Mouse (Mus musculus) limb, embryonic 10.5 days (tissue): Measurements from ENCODE around the gene Tln2. TPM values are rescaled to one million over a fixed set of nuclear protein-coding genes. Genes with fewer than 3 reads are reported as not detected.
A peak's percentile ranks its signal among the peaks of the same experiment; 100 is the strongest.

Source experiments
- DNase-seq: peaks from one replicate; pipeline ENCODE4 v3.0.0-alpha.2; 2017; ENCODE audit warnings: low spot score
- H3K27ac ChIP-seq: fragments of 300-500 bp; sonication (generic); 2 replicates; pipeline ENCODE4 v1.5.1; 2016; ENCODE audit warnings: mild to moderate bottlenecking
- H3K27me3 ChIP-seq: fragments of 300-500 bp; sonication (generic); 2 replicates; pipeline ENCODE4 v1.6.1; 2016; ENCODE audit warnings: low read depth, mild to moderate bottlenecking; ENCODE audit not compliant: poor library complexity, severe bottlenecking
- H3K36me3 ChIP-seq: fragments of 300-500 bp; sonication (generic); 2 replicates; pipeline ENCODE4 v1.6.1; 2016; ENCODE audit warnings: mild to moderate bottlenecking, moderate library complexity
- H3K4me1 ChIP-seq: fragments of 300-500 bp; sonication (generic); 2 replicates; pipeline ENCODE4 v1.6.1; 2016
- H3K4me3 ChIP-seq: fragments of 300-500 bp; sonication (generic); 2 replicates; pipeline ENCODE4 v1.5.1; 2016; ENCODE audit warnings: mild to moderate bottlenecking, moderate library complexity
- H3K9me3 ChIP-seq: fragments of 300-500 bp; sonication (generic); replicated peaks from 2 replicates; pipeline ENCODE4 v1.6.1; 2016; ENCODE audit warnings: mild to moderate bottlenecking
- WGBS: fragments of 180-500 bp; shearing (Covaris S2); methylation state at CpG from one replicate; pipeline ENCODE4 v1.1.7; 2016; 5-methylcytosine and 5-hydroxymethylcytosine counted together
- polyA plus RNA-seq: library from polyadenylated mRNA; unstranded; fragments of >200 nt; fragmentation: Nextera tagmentation; extraction: Ambion mirVana; gene quantifications from 2 replicates; pipeline ENCODE4 v1.2.1, GENCODE M21; 2016

Gene Tln2
- polyA plus RNA-seq, 1 experiment from 2014 or later = 40.2 TPM

DNA sequence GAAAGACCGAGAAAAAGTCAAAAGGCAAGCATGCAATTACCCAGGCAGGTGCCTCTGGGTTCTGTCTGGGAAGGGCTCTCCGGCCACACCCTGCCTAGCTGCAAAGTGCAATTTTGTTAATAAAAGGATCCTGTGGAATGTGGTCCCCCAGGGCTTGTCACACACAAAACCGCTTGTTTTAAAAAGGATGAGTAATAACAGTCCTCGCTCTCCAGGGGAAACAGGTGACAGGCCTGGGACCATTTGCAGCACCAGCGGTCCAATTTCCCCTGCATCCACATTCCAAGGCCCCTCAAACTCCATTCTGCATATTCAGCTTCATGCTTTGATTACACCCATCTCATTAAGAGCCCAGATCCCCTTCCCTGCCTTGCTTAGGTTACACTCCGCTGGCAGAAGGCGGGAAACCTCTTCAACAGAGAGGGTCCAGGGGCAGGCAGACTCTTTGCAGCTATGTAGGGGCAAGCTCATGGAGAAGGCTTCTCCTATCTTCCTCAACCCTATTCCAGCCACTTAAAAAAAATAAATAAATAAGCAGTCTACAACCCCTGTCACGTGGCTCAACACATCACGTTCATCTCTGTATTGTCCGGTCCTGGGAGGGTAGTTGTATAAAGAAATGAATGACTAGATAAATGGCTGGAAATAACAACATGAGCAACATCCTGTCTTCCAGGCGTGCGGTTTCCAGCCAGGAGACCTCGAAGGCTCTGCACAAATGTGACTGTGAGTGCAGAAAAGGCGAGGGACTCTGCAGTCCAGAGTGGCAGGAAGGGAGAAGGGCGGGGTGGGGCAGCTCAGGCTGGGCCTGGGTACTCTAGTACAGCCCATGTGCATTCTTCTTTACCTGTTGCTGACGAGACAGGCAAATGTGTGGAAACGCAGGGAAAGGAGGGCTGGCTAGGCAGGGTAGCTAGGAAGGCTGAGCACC, 19.5 kb downstream of the Tln2 start:
- 64% methylated on average over 17 of the region's 17 CpGs for WGBS
- no peaks in the 10 kb centered on the region for H3K9me3 ChIP-seq
- no peak overlapping the region for H3K4me3 ChIP-seq
- H3K36me3 ChIP-seq = no peaks in the 10 kb centered on the region
- no peak for DNase-seq
- H3K27me3 ChIP-seq = no peaks in the 10 kb centered on the region
- H3K27ac ChIP-seq = no peak overlapping the region
- H3K4me1 ChIP-seq = peaks cover 13% of the 10 kb centered on the region

GRCm38 (mm10) chr9:67534420-67534819, 25.1 kb downstream of the Tln2 start:
- Histone ChIP-seq H3K9me3 (no peaks in the 10 kb centered on the region), H3K4me3 (no peak overlapping the region), H3K4me1 (peaks cover 23% of the 10 kb centered on the region), H3K36me3 (no peaks in the 10 kb centered on the region), H3K27me3 (no peaks in the 10 kb centered on the region), H3K27ac (peak overlapping the region; percentile 61; the same call in 1 of the 2 replicates)
- DNase-seq = no peak
- 84% methylated on average over 7 of the region's 7 CpGs for WGBS

DNA sequence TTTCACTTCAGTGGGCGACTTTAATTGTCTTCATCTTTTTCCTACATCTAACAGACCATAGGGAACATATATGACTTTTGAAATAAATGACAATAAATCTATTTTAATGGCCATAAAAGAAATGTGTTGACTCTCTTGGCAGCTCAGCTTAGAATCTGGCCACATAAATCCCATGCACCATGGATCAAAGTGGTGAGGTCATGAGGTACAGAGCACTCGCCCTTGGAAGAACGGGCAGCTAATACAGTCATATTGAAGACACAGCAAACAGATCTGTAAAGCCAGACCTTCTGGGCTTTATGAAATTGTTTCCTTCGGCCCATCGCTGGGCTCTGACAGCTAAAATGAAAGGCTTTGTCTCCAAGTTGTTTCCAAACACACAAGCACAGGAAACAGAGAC, 26.2 kb downstream of the Tln2 start:
- 71% methylated on average over 5 of the region's 5 CpGs for WGBS
- Histone ChIP-seq H3K4me3 (no peak overlapping the region), H3K36me3 (no peaks in the 10 kb centered on the region), H3K4me1 (peaks cover 27% of the 10 kb centered on the region), H3K27ac (no peak overlapping the region), H3K9me3 (no peaks in the 10 kb centered on the region), H3K27me3 (no peaks in the 10 kb centered on the region)
- no peak for DNase-seq

DNA sequence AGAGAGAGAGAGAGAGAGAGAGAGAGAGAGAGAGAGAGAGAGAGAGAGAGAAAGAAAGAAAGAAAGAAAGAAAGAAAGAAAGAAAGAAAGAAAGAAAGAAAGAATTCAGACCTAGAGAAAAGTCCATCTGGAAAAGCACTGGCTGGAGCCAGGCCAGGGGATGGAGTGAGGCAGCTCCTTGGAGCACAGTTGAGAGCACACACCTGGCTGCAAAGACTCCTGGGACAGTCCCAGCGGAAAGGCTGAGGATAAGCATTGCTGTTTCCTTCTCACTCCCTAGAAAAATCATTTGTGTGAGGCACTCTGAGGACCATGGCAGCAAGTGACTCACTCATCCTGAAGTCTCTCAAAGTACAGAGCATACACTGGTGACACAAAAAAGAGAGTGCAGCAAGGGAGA, 26.9 kb downstream of the Tln2 start:
- Histone ChIP-seq H3K4me1 (peaks cover 27% of the 10 kb centered on the region), H3K36me3 (no peaks in the 10 kb centered on the region), H3K9me3 (no peaks in the 10 kb centered on the region), H3K27me3 (no peaks in the 10 kb centered on the region), H3K4me3 (no peak overlapping the region), H3K27ac (no peak overlapping the region)
- no peak for DNase-seq
- 91% methylated on average over 1 of the region's 1 CpGs for WGBS

DNA sequence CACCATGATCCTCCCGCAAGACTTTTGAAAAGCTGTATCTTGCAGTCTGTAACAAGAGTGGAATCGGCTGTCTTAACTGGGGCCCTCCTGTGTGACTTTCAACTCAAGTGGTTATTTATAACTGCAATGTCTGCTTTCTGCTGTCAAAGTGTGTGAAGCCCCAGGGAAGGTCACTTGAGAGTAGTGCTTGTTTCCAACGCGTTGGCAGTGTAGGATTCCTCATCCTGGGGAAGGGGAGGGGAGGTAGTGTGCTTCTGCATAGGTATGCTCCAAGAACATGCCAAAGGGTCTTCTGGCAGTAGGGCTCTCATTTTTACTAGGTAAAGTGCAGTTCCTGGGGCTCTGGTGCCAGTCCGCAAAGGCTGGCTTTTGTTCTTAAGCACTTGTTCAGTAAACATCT, 29.9 kb downstream of the Tln2 start:
- H3K36me3 ChIP-seq = no peaks in the 10 kb centered on the region
- 0 out of 2 replicates have a peak overlapping the region, but pooled peaks have one; percentile 2 for H3K27ac ChIP-seq
- peaks cover 27% of the 10 kb centered on the region for H3K4me1 ChIP-seq
- no peak for DNase-seq
- H3K4me3 ChIP-seq = no peak overlapping the region
- WGBS = 78% methylated on average over 5 of the region's 5 CpGs
- no peaks in the 10 kb centered on the region for H3K9me3 ChIP-seq
- no peaks in the 10 kb centered on the region for H3K27me3 ChIP-seq

GRCm38 (mm10) chr9:67527726-67528125, 31.8 kb downstream of the Tln2 start:
- no peaks in the 10 kb centered on the region for H3K27me3 ChIP-seq

DNA sequence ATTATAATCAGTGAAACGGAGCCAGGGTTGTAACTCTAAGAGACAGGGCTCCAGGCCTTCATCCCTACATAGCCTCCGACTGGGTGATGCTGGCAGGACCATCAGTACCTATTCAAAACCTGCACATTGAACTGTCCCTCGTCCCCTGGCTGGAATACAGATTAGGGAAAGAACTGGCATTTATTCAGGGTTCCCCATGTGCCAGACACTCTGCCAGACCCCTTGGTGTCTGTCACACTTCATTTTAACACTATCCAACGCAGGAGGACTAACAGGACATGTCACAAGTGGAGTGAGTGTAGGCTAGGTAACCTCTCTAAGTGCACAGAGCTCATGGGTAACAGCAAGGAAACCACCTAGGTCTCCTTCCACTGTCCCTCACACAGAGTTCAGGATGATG, 37.8 kb downstream of the Tln2 start:
- peaks cover 14% of the 10 kb centered on the region for H3K4me1 ChIP-seq
- DNase-seq = no peak
- 80% methylated on average over 4 of the region's 4 CpGs for whole genome bisulfite sequencing
- H3K9me3 ChIP-seq = no peaks in the 10 kb centered on the region
- H3K27ac ChIP-seq = no peak overlapping the region
- H3K27me3 ChIP-seq = no peaks in the 10 kb centered on the region
- H3K36me3 ChIP-seq = peaks cover 1% of the 10 kb centered on the region; the same call in 1 of the 2 replicates
- H3K4me3 ChIP-seq = no peak overlapping the region

More at GRCm38 (mm10) chr9:67527726-67528125, 31.8 kb downstream of the Tln2 start:
- H3K36me3 ChIP-seq = no peaks in the 10 kb centered on the region
- H3K4me3 ChIP-seq = no peak overlapping the region
- no peak for DNase-seq
- 95% methylated on average over 2 of the region's 2 CpGs for WGBS
- no peaks in the 10 kb centered on the region for H3K9me3 ChIP-seq
- peaks cover 12% of the 10 kb centered on the region for H3K4me1 ChIP-seq
- H3K27ac ChIP-seq = no peak overlapping the region

GRCm38 (mm10) chr9:67509510-67509909, 50.0 kb downstream of the Tln2 start:
- no peaks in the 10 kb centered on the region for H3K9me3 ChIP-seq
- 62% methylated on average over 3 of the region's 3 CpGs for WGBS
- H3K27ac ChIP-seq = no peak overlapping the region
- H3K36me3 ChIP-seq = 0 out of 2 replicates have a peak, but pooled peaks cover 4% of the 10 kb centered on the region
- DNase-seq = no peak
- no peak overlapping the region for H3K4me3 ChIP-seq
- H3K27me3 ChIP-seq = no peaks in the 10 kb centered on the region
- peaks cover 7% of the 10 kb centered on the region for H3K4me1 ChIP-seq

GRCm38 (mm10) chr9:67504669-67505260, 54.7 kb downstream of the Tln2 start:
- H3K36me3 ChIP-seq = no peaks in the 10 kb centered on the region
- H3K27ac ChIP-seq = no peak overlapping the region
- 94% methylated on average over 8 of the region's 8 CpGs for WGBS
- H3K4me3 ChIP-seq = no peak overlapping the region
- no peak for DNase-seq
- no peaks in the 10 kb centered on the region for H3K9me3 ChIP-seq
- no peaks in the 10 kb centered on the region for H3K27me3 ChIP-seq
- no peaks in the 10 kb centered on the region for H3K4me1 ChIP-seq

DNA sequence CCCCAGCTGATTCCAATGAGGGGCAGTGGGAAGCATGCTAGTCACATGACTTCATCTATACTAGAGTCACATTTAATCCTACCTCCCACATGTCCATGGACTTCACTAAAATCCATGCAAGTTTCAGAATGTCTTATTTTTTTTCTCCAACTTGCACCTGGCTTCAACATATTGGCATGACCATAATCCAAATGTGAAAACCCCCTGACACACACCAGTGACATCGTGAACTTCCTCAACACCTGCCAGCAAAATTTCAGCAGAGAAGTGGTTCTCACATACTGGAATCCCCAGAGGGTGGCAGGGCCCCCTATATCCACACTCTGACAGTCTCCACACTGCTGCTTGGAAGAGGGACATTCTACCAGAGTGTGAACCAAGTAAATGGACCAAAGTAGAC, 57.7 kb downstream of the Tln2 start:
- no peak overlapping the region for H3K4me3 ChIP-seq
- H3K9me3 ChIP-seq = no peaks in the 10 kb centered on the region
- DNase-seq = no peak
- H3K27ac ChIP-seq = no peak overlapping the region
- WGBS = 89% methylated on average over 1 of the region's 1 CpGs
- no peaks in the 10 kb centered on the region for H3K36me3 ChIP-seq
- no peaks in the 10 kb centered on the region for H3K4me1 ChIP-seq
- H3K27me3 ChIP-seq = no peaks in the 10 kb centered on the region

- H3K27ac ChIP-seq = no peak overlapping the region
- H3K36me3 ChIP-seq = no peaks in the 10 kb centered on the region
These were observed 63.1 kb downstream of the Tln2 start for GRCm38 (mm10) chr9:67496368-67496767.

DNA sequence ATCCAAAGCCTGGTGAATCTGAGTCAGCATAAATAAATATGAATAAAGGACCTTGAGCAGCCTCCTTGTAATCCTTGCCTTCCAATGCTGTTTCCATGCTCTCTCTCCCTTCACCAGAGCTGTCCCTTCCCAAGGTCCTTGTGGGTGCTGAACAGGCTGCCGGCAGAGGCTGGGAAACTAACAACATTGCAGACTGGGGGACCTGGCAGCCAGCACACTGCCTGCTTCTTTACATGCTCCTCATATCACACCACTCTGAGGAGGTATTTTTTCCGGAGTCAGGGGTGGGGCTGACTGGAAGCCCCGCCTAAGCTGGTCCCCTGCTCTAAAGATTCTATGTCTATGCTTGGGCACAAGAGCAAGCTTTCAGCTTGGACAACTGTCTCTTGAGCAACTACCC, 64.2 kb downstream of the Tln2 start:
- Histone ChIP-seq H3K4me1 (peaks cover 8% of the 10 kb centered on the region), H3K4me3 (no peak overlapping the region), H3K36me3 (no peaks in the 10 kb centered on the region), H3K27me3 (no peaks in the 10 kb centered on the region), H3K27ac (no peak overlapping the region), H3K9me3 (no peaks in the 10 kb centered on the region)
- no peak for DNase-seq
- WGBS = 66% methylated on average over 3 of the region's 3 CpGs

More at GRCm38 (mm10) chr9:67496368-67496767, 63.1 kb downstream of the Tln2 start:
- DNase-seq = no peak
- Histone ChIP-seq H3K4me1 (peaks cover 8% of the 10 kb centered on the region), H3K4me3 (no peak overlapping the region), H3K9me3 (no peaks in the 10 kb centered on the region), H3K27me3 (no peaks in the 10 kb centered on the region)
- 89% methylated on average over 2 of the region's 2 CpGs for WGBS

- no peaks in the 10 kb centered on the region for H3K9me3 ChIP-seq
- 88% methylated on average over 8 of the region's 8 CpGs for WGBS
- no peaks in the 10 kb centered on the region for H3K36me3 ChIP-seq
- H3K4me3 ChIP-seq = no peak overlapping the region
- H3K27ac ChIP-seq = no peak overlapping the region
- H3K4me1 ChIP-seq = peaks cover 11% of the 10 kb centered on the region
- no peaks in the 10 kb centered on the region for H3K27me3 ChIP-seq
- DNase-seq = no peak
These were observed 65.5 kb downstream of the Tln2 start for GRCm38 (mm10) chr9:67493876-67494552.
